Mouse (Mus musculus): ENCODE measurements around the gene Unc13d.

GRCm38 (mm10) chr11:116018106-116018505, 59.7 kb downstream of the Unc13d start:
- TF ChIP-seq EP300 (IDR thresholded peaks at IDR 0.05): no peak
- TF ChIP-seq CTCF (IDR thresholded peaks at IDR 0.05): peak; percentile 78
